Mouse (Mus musculus): Measurements from ENCODE around the gene Myl6.

Gene Myl6

DNA sequence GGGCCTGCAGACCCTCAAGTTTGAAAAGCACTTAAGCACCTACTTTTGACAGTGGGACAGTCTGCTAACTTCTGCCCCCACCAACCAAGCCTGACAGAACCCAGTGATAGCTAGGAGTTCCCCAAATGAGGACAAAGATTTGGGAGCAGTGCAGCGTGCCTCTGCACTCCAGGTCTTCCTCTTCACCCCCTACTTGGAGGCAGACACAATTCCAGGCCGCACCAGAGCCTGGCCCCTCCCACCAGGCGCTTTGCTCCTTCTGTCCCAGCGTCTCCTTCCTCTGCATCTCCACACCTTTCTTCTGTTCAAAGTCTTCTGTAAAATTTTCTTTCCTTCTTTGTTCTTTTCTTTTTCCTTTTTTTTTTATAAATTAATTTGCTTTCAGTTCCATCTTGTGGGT, 4.2 kb downstream of the Myl6 start:
- DNase-seq (ENCODE audit: low spot score in 2 of 2): no peak

DNA sequence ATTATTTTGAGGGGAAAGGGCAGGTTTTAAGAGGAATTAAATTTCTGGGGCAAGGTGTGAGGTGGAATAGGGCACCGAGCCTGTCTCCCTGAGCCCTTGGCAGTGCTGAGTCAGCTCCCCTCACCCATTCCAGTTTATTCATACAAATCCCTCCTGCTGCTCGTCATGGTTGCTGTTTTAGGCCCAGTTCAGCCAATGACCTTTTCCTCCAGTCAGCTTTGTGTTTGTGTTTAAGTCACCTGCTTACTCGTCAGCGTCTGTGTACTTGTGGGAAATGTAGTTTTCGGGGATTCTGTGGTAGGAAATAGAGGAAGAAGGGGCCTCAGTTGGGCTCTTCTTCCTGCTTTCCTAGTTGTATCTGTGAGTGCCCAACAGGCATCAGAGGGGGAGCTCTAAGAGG, 4.6 kb downstream of the Myl6 start:
- DNase-seq (ENCODE audit: low spot score in 2 of 2): no peak

DNA sequence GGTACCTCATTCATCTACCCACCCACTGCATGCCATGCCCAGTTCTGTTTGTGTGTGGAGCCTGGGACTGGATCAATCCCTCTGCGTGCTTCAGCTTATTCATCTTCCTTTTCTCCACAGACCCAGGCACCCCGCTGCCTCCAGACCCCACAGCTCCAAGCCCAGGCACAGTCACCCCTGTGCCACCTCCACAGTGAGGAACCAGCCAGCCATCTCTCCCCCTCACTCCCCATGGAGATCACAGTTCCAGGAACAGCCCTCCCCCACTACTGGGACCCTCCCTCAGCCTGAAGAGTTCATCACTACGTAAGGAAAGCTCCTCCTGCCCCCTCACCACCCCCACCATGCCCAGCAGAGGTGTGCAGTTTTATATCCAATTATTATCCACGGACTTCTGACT, 5.2 kb downstream of the Myl6 start:
- DNase-seq (ENCODE audit: low spot score in 2 of 2): no peak

DNA sequence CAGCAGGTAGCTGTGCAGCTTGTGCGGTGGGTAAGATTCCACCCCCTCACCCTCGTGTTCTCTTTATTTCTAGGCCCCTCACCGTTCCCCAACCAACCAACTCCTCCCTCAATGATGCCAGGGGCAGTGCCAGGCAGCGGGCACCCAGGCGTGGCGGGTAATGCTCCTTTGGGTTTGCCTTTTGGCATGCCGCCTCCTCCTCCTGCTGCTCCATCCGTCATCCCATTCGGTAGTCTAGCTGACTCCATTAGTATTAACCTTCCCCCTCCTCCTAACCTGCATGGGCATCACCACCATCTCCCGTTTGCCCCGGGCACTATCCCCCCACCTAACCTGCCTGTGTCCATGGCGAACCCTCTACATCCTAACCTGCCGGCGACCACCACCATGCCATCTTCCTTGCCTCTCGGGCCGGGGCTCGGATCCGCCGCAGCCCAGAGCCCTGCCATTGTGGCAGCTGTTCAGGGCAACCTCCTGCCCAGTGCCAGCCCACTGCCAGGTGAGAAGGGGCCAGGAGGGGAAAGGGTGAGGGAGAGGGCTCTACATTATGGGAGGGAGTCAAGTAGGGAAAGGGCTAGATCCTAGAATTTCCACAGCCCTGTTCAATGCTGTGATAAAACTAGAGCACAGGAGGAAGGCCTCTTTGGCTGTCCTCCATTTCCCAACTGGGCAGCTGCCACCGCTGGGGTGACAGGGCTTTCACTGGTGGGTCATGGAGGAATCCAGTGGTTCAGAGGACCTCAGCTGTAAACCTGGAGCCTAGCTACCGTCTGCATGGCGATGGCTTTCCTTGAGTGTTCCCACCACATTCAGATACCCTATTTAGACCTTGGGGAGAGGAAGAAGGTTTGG, 5.9 kb downstream of the Myl6 start:
- DNase-seq (ENCODE audit: low spot score in 2 of 2): no peak

DNA sequence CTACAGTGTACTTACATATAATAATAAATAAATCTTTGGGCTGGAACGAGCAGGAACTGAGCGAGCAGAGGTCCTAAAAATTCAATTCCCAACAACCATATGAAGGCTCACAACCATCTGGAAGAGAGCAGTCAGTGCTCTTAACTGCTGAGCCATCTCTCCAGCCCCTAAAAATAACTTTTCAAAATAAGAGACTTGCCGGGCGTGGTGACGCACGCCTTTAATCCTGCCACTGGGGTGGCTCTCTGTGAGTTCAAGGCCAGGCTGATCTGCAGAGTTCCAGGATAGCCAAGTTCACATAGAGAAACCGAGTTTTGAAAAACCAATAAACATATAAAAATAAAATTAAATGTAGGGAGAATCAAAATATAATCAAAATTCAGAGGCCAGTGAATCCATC, 7.6 kb downstream of the Myl6 start:
- DNase-seq (ENCODE audit: low spot score in 2 of 2): no peak

DNA sequence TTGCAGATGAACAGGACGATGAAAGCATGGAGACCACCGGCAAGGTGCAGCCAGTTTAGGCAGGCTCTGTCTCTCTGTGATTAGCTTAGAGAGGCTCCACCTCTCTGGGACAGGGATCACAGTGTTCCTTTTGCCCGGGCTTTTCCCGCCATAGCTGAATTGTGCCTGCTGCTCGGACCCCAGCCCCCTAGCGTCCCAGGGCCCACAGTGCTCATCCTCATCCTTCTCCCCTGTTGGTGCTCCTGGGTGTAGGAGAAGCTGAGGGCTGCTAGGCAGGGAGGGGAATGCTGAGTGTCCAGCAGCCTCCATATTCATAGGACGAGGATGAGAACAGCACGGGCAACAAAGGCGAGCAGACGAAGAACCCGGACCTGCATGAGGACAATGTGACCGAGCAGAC, 19.6 kb downstream of the Myl6 start:
- DNase-seq (ENCODE audit: low spot score in 2 of 2): no peak

DNA sequence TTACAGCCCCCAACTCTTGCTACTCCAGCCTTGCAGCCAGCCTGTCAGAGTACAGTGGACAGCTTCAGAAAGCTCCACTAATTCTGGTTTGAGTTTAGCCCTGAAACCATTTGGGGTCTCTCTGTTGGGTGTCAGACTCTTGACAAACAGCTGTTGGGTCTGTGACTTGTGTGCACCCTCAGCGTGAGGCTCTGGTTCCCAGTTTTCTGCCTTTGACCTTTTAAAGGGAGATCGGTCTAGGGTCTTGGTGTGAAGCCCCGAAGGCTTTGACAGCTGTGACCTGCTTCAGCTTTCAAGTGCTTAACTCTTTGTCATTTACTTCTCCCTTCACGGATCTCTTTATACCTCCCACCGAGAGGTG, 33.7 kb downstream of the Myl6 start:
- no peak for DNase-seq (ENCODE audit: low spot score in 2 of 2)

DNA sequence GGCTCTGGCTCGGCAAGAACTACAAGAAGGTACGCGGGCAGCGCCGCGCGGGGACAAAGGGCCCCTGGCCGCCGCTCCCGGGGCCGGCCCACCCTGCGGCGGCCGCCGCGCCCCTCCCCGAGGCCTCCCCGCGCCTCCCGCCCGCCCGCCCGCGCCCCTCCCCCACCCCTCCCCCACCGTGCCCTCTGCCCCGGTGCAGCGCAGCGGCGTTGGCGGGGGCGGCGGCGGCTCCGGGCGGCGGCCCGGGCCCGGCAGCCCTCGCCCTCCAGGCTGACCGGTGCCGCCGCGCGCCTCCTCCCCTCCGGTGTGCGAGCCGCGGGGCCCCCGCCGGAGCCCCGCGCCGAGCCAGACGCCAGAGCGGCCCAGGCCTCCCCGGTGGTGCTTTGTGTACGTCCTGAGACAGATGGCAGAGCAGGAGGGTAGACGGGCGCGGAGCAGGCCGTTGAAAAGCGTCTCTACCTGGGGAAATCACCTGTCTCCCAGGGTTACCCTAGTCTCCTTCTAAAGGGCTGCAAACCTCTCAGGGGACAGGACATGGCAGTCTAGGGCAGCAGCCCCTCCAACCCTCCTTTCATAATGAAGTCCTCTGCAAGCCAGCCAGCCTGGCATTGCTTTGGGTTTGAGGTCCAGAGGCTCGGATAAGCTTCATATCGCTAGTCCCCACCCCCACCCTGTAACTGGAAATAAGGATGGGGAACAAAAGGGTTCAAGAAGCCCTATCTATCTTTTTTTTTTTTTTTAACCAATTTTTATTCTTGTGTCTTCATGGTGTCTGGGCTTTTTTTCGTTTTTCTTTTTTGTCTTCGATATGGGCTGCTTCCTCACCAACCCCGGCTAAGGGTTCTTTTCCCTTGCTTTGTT, 34.3 kb downstream of the Myl6 start:
- DNase-seq (ENCODE audit: low spot score in 2 of 2): peak; percentile 62 to 69

DNA sequence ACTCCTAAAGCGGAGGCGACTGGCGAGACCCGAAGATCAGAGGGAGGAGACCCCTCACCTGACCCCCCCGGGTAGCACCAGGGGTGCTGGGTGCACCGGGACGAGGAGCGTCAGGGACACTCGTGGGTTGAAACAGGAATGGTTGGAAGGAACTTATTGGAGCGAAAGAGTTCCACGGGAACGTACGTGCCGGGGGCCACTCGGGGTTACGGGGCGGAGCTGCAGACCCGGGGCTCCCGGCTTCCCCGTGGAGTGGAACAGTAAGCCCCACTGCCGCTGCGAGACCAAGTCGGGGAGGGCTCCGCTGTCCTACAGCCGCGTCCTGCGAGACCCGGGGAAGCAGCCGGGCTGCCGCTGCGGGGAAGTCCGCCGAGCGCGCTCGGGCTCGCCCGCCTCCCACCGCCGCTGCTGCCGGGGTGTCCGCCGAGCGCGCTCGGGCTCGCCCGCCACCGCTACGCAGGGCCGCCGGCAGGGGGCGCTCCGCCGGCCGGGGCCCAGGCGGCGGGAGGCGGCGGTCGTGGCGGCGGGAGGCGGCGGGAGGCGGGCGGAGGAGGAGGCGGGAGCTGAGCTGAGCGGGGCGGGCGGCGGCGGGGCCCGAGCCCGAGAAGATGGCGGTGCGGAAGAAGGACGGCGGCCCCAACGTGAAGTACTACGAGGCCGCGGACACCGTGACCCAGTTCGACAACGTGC, 35.1 kb downstream of the Myl6 start, which contains the start of gene Smarcc2:
Smarcc2 (plus strand) TSS at position 530 of the 690 bp plus-strand sequence.
- peak; percentile 87 to 91 for DNase-seq (ENCODE audit: low spot score in 2 of 2)

DNA sequence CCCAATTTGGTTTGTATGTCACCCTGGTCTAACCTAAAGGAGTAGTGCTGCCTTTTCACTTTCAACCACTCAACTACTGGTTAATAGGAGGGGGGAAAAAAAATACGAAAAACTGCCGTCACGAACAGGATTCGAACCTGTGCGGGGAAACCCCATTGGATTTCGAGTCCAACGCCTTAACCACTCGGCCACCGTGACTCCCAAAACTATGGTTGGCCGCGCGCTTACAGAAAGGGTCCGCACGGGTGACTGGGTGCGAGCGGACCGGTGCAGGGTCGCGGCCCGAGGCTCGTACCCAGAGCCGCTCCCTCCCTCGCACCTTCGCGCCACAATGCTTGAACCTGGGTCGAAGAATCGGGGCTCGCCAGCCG, 35.6 kb downstream of the Myl6 start:
- DNase-seq (ENCODE audit: low spot score in 2 of 2): peak; percentile 92 to 97

DNA sequence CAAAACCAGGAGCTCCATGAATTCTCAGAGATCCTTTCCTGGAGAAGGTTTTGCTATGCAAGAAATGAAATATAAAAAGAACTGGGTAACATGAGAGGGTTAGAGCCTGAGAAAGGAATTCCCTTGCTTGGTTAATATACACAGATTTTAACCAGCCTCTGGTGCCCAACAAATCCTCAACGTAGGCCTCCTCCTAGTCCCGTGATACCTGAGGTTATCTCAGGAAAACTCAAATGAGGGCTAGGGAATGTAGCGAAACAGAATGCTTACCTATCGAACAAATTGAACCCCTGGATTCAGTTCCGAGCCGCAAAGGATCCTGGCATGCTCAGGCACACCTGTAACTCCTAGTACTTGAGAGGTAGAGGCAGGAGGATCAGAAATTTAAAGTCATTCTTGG, 36.3 kb downstream of the Myl6 start:
- DNase-seq (ENCODE audit: low spot score in 2 of 2): no peak

DNA sequence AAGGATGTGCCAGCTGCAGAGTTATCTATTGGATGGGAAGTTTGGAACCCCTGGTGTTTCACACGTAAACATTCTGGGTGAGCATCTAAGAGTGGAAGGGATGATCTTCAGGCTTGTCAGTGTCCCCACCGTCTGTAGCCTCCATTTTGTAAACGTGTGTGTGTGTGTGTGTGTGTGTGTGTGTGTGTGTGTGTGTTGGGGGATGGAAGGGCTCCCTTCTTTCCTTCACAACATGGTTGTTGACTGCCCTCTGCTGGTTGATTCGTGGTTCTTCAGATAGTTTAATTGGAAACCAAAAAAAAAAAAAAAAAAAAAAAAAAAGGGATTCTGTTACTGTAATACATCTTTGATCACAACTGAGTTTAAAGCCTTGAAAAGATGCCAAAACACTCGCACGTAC, 38.7 kb downstream of the Myl6 start:
- DNase-seq (ENCODE audit: low spot score in 2 of 2): peak in 1 of 2 experiments; percentile 79

DNA sequence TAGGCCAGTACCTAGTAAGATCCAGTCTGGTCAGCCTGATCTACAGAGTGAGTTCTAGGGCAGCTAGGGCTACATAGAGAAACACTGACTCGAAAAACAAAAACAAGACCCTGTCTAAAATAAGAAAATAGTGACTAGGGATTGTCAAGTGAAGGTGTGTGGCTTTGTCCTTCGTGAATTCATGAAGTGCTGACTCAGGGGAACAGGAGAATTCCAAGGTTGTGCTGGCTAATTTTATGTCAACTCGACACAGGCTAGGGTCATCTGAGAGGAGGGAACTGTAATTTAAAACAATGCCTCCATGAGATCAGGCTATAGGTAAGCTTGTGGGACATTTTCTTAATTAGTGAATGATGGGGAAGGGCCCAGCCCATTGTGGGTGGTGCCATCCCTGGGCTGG, 39.5 kb downstream of the Myl6 start:
- no peak for DNase-seq (ENCODE audit: low spot score in 2 of 2)

DNA sequence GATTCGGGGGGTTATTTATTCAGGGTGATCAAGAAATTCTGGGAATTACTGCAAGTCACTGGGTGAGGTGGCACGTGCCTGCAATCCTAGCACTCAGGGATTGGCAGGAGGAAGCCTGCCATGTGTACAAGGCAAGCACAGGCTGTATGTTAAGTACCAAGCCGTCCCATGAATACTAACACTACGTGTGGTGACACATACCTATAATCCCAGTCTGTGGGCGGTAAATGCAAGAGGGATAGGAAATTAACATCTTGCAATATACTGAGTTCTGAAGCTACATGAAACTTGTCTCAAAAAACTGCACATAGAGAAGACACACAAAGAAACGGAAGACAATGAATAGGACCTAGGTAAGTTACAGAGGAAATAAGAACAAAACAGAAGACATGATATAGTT, 42.9 kb downstream of the Myl6 start:
- no peak for DNase-seq (ENCODE audit: low spot score in 2 of 2)

DNA sequence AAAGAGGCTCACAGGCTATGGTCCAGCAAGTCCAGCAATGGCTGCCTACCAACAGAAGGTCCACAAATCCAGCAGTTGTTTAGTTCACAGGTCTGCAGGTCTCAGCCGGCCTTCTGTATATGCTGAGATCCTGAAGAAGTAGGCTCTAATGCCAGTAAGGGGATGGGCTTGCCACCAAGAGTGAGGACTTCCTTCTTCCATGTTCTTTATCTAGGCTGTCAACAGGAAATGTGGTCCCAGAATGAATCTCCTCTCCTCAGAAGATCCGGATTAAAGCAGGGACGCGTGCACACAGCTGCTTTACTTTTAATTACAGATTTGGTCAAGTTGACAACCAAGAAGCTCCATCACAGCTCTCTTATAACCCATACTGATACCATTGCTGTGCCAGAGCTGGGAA, 48.5 kb downstream of the Myl6 start:
- DNase-seq (ENCODE audit: low spot score in 2 of 2): no peak

DNA sequence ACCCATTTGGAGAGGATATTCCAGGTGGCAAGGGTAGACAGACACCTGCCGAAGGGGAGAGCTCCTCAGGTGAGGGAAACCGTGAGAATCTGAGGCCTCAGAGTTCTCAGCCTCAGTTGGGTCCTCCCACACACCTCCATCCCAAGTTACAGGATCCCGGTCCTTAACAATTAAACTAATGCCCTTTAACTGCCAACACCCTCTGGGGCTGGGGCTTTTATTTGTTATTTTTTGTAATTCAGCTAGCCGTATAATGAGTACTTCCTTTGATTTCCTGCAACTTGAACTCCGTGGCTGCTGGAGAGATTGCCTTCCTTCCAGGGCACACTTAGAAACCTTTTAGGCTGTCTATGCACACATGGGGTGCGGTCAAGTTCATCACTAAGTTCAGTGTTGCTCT, 49.6 kb downstream of the Myl6 start:
- no peak for DNase-seq (ENCODE audit: low spot score in 2 of 2)

DNA sequence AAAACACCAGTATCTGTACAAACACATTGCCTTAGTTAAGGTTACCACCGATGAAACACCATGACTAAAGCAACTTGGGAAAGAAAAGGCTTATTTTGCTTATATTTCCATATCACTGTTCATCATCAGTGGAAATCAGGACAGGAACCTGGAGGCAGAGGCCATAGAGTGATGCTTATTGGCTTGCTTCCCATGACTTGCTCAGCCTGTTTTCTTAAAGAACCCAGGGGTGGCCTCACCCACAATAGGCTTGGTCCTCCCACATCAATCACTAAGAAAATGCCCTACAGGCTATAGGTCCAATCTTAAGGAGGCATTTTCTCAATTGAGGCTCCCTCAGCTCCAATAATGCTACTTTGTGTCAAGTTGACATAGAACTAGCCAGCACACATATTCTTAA, 51.2 kb downstream of the Myl6 start:
- DNase-seq (ENCODE audit: low spot score in 2 of 2): no peak

DNA sequence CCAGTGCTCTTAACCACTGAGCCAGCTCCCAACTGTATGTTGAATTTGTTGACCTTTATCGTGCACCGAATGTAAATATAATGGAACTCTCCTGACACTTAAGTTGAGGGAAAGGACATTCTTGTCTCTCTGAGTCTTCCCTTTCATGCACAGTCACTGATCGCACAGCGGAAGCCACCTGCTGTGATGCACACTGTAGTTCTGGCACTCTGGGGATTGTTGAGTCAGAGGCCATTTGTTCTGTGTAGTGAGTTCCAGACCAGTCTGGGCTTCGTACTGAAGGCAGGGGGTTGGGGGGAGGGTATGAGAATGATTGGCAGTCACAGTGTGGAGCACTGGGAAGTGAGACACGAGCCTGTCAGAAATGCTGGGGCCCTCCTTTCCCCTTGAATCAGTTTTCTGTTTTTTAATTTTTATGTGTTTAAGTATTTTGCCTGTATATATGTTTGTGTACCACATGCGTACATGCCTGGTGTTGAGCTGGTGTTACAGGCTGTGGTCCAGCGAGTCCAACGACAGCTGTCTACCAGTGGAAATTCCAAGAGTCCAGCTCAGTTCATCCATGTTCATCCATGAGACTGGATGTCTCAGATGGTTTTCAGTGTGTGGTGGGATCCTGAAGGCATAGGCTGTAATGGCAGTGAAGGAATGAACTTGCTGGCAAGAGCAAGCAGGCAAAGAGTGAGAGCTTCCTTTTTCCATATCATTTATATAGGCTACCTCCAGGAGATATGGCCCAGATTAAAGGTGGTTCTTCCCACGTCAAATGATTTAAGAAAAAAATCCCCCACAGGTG, 52.4 kb downstream of the Myl6 start:
- DNase-seq (ENCODE audit: low spot score in 2 of 2): no peak
